ENCODE assay signal across 17 mouse cellular contexts in the genomic region with DNA sequence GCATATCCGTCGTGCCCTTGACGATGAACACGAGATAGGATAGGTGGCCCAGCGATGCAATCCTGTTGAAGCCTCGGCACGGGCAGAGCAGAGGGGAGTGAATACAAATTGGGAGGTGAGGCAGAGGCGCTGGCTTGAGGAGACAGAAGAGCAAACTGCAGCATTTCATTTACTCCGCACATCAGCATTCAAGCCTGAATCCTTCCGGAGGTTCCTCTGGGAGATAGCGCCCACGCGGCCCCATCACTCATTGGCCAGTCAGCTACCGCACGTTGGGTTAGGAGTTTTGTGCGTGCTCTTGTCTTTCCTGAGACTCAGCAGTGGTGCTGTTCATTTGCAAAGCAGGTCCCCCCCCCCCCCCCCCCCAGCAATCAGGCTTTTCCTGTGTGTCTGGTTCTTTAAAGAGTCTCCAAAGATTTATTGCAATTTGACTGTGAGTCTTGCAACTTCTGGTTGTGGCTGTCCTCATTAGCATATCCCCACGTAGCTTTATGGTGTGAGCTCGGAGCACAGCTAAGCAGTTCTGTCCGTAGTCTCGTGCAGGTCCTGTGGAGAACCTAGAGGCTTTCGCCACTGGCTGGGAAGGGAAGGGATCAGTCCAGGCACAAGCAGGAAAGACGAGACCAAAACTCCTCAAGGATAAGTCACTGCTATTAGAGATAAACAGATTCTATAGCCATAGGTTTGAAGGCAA.
A peak's percentile ranks its signal among the peaks of the same experiment; 100 is the strongest.
DNase-seq lines count a peak whose midpoint lies in the region; ATAC-seq and TF ChIP-seq lines count a peak whose summit lies in the region.
"Had no signal": no experiment of that assay in that cellular context is flagged by ENCODE, and none has a peak within 500 bp of the region (broad histone marks: within the 10 kb centered on the region; RNA-seq: fewer than 3 reads in every experiment).

No protein-coding gene starts in this region.

- DNase-seq in hindbrain, embryonic 11.5 days (ENCODE audit: low spot score): peak; percentile 2
- no peak for DNase-seq in hindbrain, embryonic 10.5 days (ENCODE audit: low spot score)
- peak; percentile 14 for DNase-seq in brain, adult 2 months (ENCODE audit: low read depth, low spot score)
- no peak for DNase-seq in hindbrain, embryonic 14.5 days (ENCODE audit: low spot score)
- no peak for DNase-seq in cerebellum, adult 9-10 months
- no peak for DNase-seq in gastrocnemius, adult 2 months
- DNase-seq in lung, adult 18-20 months: no peak
- DNase-seq: adrenal gland, postnatal 25 days; cerebellum, adult 8-10 months; kidney, adult 2 months; lung, embryonic 14.5 days; right cerebral cortex, postnatal 14 days; thymus, postnatal 25 days had no signal

- H3K36me3 ChIP-seq in hindbrain, embryonic 11.5 days (ENCODE audit: control insufficient read depth, insufficient read depth, low read length): no peaks in the 10 kb centered on the region
- no peaks in the 10 kb centered on the region for H3K36me3 ChIP-seq in hindbrain, embryonic 10.5 days
- H3K36me3 ChIP-seq in hindbrain, embryonic 14.5 days (replicated peaks; ENCODE audit: control insufficient read depth, insufficient read depth): no peaks in the 10 kb centered on the region
- no peaks in the 10 kb centered on the region for H3K36me3 ChIP-seq in midbrain, embryonic 16.5 days (ENCODE audit: control insufficient read depth, insufficient read depth, low read length)

- ATAC-seq in hindbrain, embryonic 11.5 days (ENCODE audit: low FRiP score): peak; percentile 69; the same call in 1 of the 2 replicates
- peak; percentile 67 for ATAC-seq in hindbrain, embryonic 14.5 days (ENCODE audit: low FRiP score)
- ATAC-seq in midbrain, embryonic 16.5 days: no peak
- ATAC-seq: activated CD4-positive, CD25-positive, alpha-beta regulatory T cell, adult 4 months; forebrain, embryonic 13.5 days had no signal

- intact Hi-C loops in gastrocnemius, adult 2 months (cut with DNase I): no loop called here

- H3K4me1 ChIP-seq in hindbrain, embryonic 11.5 days (replicated peaks; ENCODE audit: control insufficient read depth, insufficient read depth, low read length): no peaks in the 10 kb centered on the region
- no peaks in the 10 kb centered on the region for H3K4me1 ChIP-seq in hindbrain, embryonic 10.5 days (replicated peaks)
- no peaks in the 10 kb centered on the region for H3K4me1 ChIP-seq in hindbrain, embryonic 14.5 days (replicated peaks; ENCODE audit: control insufficient read depth, insufficient read depth, low read length)
- H3K4me1 ChIP-seq in midbrain, embryonic 16.5 days (ENCODE audit: control insufficient read depth, insufficient read depth, low read length): no peaks in the 10 kb centered on the region
- H3K4me1 ChIP-seq: forebrain, embryonic 13.5 days had no signal

- no peak overlapping the region for H3K27ac ChIP-seq in hindbrain, embryonic 11.5 days (ENCODE audit: low read depth, low read length)
- no peak overlapping the region for H3K27ac ChIP-seq in hindbrain, embryonic 10.5 days
- no peak overlapping the region for H3K27ac ChIP-seq in hindbrain, embryonic 14.5 days
- no peak overlapping the region for H3K27ac ChIP-seq in midbrain, embryonic 16.5 days (ENCODE audit: low read length)
- H3K27ac ChIP-seq in gastrocnemius, adult 2 months: no peak overlapping the region
- H3K27ac ChIP-seq: forebrain, embryonic 13.5 days; macrophage had no signal

- no peaks in the 10 kb centered on the region for H3K27me3 ChIP-seq in hindbrain, embryonic 11.5 days (ENCODE audit: control insufficient read depth, insufficient read depth, low read length)
- no peaks in the 10 kb centered on the region for H3K27me3 ChIP-seq in hindbrain, embryonic 10.5 days (ENCODE audit: insufficient read depth, poor library complexity, severe bottlenecking)
- H3K27me3 ChIP-seq in hindbrain, embryonic 14.5 days (ENCODE audit: control insufficient read depth, insufficient read depth, low read length): no peaks in the 10 kb centered on the region
- H3K27me3 ChIP-seq in midbrain, embryonic 16.5 days (ENCODE audit: control insufficient read depth, insufficient read depth, low read depth, low read length): no peaks in the 10 kb centered on the region
- H3K27me3 ChIP-seq: forebrain, embryonic 13.5 days had no signal

- no peak overlapping the region for H3K4me2 ChIP-seq in hindbrain, embryonic 11.5 days (replicated peaks; ENCODE audit: low read depth, low read length)
- peak overlapping the region; percentile 33 for H3K4me2 ChIP-seq in hindbrain, embryonic 14.5 days (replicated peaks)
- H3K4me2 ChIP-seq in midbrain, embryonic 16.5 days (ENCODE audit: low read length): peak overlapping the region; percentile 30; the same call in 1 of the 2 replicates
- H3K4me2 ChIP-seq: forebrain, embryonic 13.5 days; lung, embryonic 14.5 days had no signal

- TF ChIP-seq CTCF in gastrocnemius, adult 2 months (IDR thresholded peaks at IDR 0.05): no peak

- H3K4me3 ChIP-seq in hindbrain, embryonic 11.5 days (ENCODE audit: low read depth, low read length): no peak overlapping the region
- no peak overlapping the region for H3K4me3 ChIP-seq in hindbrain, embryonic 10.5 days
- H3K4me3 ChIP-seq in hindbrain, embryonic 14.5 days (replicated peaks; ENCODE audit: low read length): peak overlapping the region; percentile 2; the same call in 1 of the 2 replicates
- no peak overlapping the region for H3K4me3 ChIP-seq in midbrain, embryonic 16.5 days (ENCODE audit: low read depth, low read length)
- H3K4me3 ChIP-seq in gastrocnemius, adult 2 months: no peak overlapping the region
- H3K4me3 ChIP-seq: forebrain, embryonic 13.5 days had no signal

- 65% methylated on average over 22 of the region's 22 CpGs for WGBS in hindbrain, embryonic 11.5 days
- 78% methylated on average over 22 of the region's 22 CpGs for WGBS in hindbrain, embryonic 10.5 days
- 43% methylated on average over 22 of the region's 22 CpGs for WGBS in hindbrain, embryonic 14.5 days
- 67% methylated on average over 22 of the region's 22 CpGs for WGBS in midbrain, embryonic 16.5 days

- no peaks in the 10 kb centered on the region for H3K9me3 ChIP-seq in hindbrain, embryonic 11.5 days (ENCODE audit: control insufficient read depth, low read length)
- no peaks in the 10 kb centered on the region for H3K9me3 ChIP-seq in hindbrain, embryonic 10.5 days
- no peaks in the 10 kb centered on the region for H3K9me3 ChIP-seq in hindbrain, embryonic 14.5 days (ENCODE audit: control insufficient read depth, low read length)
- no peaks in the 10 kb centered on the region for H3K9me3 ChIP-seq in midbrain, embryonic 16.5 days (replicated peaks; ENCODE audit: control insufficient read depth, low read length, poor library complexity, severe bottlenecking)
- H3K9me3 ChIP-seq: forebrain, embryonic 13.5 days had no signal

- H3K9ac ChIP-seq in hindbrain, embryonic 11.5 days (ENCODE audit: low read depth, low read length): no peak overlapping the region
- no peak overlapping the region for H3K9ac ChIP-seq in hindbrain, embryonic 14.5 days
- no peak overlapping the region for H3K9ac ChIP-seq in midbrain, embryonic 16.5 days (ENCODE audit: low read depth, low read length)
- H3K9ac ChIP-seq: forebrain, embryonic 13.5 days; lung, embryonic 14.5 days had no signal

Comparison
In these comparisons a context has a peak if more than half of its experiments do, and no peak if none do; other contexts are left out.
1. DNase-seq: peak in hindbrain, embryonic 11.5 days (single experiment) and brain, adult 2 months (single experiment); none in hindbrain, embryonic 10.5 days (single experiment), hindbrain, embryonic 14.5 days (single experiment), cerebellum, adult 9-10 months (single experiment), gastrocnemius, adult 2 months (single experiment) and lung, adult 18-20 months (0 of 2).